Mouse (Mus musculus): ENCODE measurements at regions not wholly inside any gene's neighbourhood (a gene's known extent, or its start where the extent isn't known, plus 50 kb on each side); places are given as distances from the start of the nearest gene placed in this dataset.

GRCm38 (mm10) chr10:91637911-91638310 lies 456.8 kb upstream of the Tmpo start:
- TF ChIP-seq CTCF (IDR thresholded peaks at IDR 0.05; ENCODE audit: borderline replicate concordance, extremely low read depth, insufficient read depth, insufficient read length) (no peak), POLR2A (IDR thresholded peaks at IDR 0.05; ENCODE audit: borderline replicate concordance, extremely low read depth, insufficient read depth, insufficient read length, poor library complexity, severe bottlenecking) (no peak)
